Mouse (Mus musculus): ENCODE results near the gene Sebox. TPM values are rescaled to one million over a fixed set of nuclear protein-coding genes. Genes with fewer than 3 reads are reported as not detected.
A peak's percentile ranks its signal among the peaks of the same experiment; 100 is the strongest.

The Sebox gene
- polyA plus RNA-seq (2015; fragmentation: Nextera tagmentation; extraction: Ambion mirVana), result 0.11 and 0.20 TPM in 2 replicates

DNA sequence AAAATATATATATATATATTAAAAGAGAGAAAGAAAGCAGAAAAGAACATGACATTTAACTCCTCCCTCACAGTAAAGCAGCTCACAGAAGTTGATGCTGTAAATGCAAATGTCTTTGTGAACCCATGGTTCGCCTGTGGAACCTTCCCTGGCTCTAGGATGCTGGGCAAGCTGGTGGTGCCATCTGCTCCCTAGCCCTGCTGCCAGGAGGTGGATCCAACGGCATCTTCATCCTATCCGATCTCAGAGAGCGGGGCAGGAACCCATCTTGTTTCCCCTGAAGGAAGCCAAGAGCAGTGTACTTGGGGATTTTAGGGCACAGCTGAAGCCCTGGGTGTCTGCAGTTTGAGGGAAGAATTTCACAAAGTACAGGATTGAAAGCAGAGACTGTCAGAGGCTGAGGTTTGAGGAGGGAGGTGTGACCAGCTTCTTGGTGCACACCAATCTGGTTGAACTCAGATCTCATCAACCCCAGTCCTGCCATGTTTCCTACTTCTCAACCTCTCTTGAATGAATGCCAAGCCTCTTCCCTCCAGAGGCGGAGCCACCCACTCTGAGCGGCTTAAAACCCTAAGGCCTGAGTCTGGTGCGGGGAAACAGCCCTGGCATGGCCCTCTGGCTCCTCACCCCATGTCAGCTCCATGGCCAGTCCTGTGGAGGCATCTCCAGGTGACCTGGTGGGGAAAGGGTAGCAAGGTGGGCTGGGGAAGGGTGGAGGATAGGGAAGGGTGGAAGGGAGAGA is at the start of gene Sebox:
Gene Sebox, plus strand, starts transcription at position 539 of the 742 bp plus-strand sequence.
- Histone ChIP-seq H3K9me3 (ENCODE audit: control insufficient read depth, low read length) (no peaks in the 10 kb centered on the region), H3K27ac (ENCODE audit: low read depth, low read length) (no peak within 1 kb of the TSS), H3K36me3 (ENCODE audit: control insufficient read depth, insufficient read depth, low read length) (peaks cover 15% of the 10 kb centered on the region; the same call in 1 of the 2 replicates), H3K4me3 (ENCODE audit: low read length) (no peak within 1 kb of the TSS), H3K9ac (ENCODE audit: low read depth, low read length) (no peak within 1 kb of the TSS; the same call in 1 of the 2 replicates), H3K4me1 (ENCODE audit: control insufficient read depth, insufficient read depth, low read depth, low read length) (peaks cover under 1% of the 10 kb centered on the region; the same call in 1 of the 2 replicates), H3K4me2 (ENCODE audit: low read length) (no peak within 1 kb of the TSS), H3K27me3 (replicated peaks; ENCODE audit: control insufficient read depth, insufficient read depth, low read length) (peaks cover 3% of the 10 kb centered on the region; the same call in 1 of the 2 replicates)
- 65% methylated on average over 7 of the region's 7 CpGs for WGBS
- no peak for ATAC-seq

DNA sequence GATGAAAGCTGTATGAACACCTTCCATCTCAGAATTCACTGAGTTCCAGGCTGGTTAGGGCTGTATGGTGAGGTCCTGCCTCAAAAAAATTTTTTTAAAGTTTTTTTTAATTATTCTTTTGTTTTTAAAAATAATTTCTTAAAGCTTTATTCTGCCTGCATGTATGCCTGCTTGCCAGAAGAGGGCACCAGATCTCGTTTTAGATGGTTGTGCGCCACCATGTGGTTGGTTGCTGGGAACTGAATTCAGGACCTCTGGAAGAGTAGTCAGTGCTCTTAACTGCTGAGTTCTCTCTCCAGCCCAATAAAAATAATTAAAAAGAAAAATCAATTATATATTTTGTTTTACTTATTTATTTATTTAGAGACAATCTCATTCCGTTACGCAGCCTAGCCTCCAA is 49.6 kb upstream of the Sebox start:
- ATAC-seq, result no peak
- no peak overlapping the region for H3K9ac ChIP-seq (ENCODE audit: low read depth, low read length)

DNA sequence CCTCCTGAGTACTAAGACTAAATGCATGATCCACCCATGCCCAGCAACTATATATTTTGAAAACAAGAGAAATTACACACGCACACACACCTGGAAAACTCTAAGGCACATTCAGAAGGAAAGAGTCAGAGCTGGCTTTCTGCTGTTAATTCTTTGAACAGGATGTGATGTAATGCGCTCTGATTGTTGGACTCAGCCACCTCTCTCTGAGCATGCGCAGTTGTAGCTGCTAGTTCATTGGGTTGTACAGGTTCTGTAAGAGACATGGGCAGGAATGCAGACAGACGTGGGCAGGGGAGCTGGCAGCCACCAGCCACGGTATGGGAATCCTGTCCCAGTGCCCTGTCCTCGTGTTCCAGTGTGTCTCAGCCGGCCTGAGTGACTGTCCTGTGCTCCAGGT is 49.0 kb upstream of the Sebox start:
- H3K27ac ChIP-seq (ENCODE audit: low read depth, low read length), result no peak overlapping the region
- no peak overlapping the region for H3K4me3 ChIP-seq (ENCODE audit: low read length)
- H3K4me2 ChIP-seq (ENCODE audit: low read length), result no peak overlapping the region
- H3K27me3 ChIP-seq (replicated peaks; ENCODE audit: control insufficient read depth, insufficient read depth, low read length), result no peaks in the 10 kb centered on the region
- no peaks in the 10 kb centered on the region for H3K4me1 ChIP-seq (ENCODE audit: control insufficient read depth, insufficient read depth, low read depth, low read length)
- ATAC-seq, result no peak
- no peak overlapping the region for H3K9ac ChIP-seq (ENCODE audit: low read depth, low read length)
- H3K9me3 ChIP-seq (ENCODE audit: control insufficient read depth, low read length), result no peaks in the 10 kb centered on the region
- H3K36me3 ChIP-seq (ENCODE audit: control insufficient read depth, insufficient read depth, low read length), result no peaks in the 10 kb centered on the region
- WGBS, result 68% methylated on average over 7 of the region's 7 CpGs

More for the DNA sequence above, 49.6 kb upstream of the Sebox start:
- Histone ChIP-seq H3K27me3 (replicated peaks; ENCODE audit: control insufficient read depth, insufficient read depth, low read length) (no peaks in the 10 kb centered on the region), H3K4me2 (ENCODE audit: low read length) (no peak overlapping the region), H3K27ac (ENCODE audit: low read depth, low read length) (no peak overlapping the region), H3K4me1 (ENCODE audit: control insufficient read depth, insufficient read depth, low read depth, low read length) (no peaks in the 10 kb centered on the region), H3K36me3 (ENCODE audit: control insufficient read depth, insufficient read depth, low read length) (no peaks in the 10 kb centered on the region), H3K4me3 (ENCODE audit: low read length) (no peak overlapping the region), H3K9me3 (ENCODE audit: control insufficient read depth, low read length) (no peaks in the 10 kb centered on the region)
- 4% methylated on average over 4 of the region's 4 CpGs for WGBS

DNA sequence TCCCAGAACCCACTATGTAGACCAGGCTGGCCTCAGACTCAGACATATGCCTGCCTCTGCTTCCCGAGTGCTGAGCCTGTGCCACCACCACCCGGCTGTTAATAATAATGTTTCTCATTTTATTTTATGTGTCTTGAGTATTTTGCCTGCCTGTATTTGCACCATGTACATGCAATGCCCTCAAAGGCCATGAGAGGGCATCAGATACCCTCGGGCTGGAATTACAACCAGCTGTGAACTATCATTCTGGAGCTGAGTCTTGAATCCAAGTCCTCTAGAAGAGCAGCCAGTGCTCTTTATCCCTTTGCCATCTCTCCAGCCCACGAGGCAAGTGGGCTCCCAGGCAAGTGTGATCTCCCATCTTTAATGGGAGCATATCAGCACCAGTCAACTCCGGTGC is 47.9 kb upstream of the Sebox start:
- no peaks in the 10 kb centered on the region for H3K9me3 ChIP-seq (ENCODE audit: control insufficient read depth, low read length)
- ATAC-seq, result no peak
- 43% methylated on average over 5 of the region's 5 CpGs for WGBS

DNA sequence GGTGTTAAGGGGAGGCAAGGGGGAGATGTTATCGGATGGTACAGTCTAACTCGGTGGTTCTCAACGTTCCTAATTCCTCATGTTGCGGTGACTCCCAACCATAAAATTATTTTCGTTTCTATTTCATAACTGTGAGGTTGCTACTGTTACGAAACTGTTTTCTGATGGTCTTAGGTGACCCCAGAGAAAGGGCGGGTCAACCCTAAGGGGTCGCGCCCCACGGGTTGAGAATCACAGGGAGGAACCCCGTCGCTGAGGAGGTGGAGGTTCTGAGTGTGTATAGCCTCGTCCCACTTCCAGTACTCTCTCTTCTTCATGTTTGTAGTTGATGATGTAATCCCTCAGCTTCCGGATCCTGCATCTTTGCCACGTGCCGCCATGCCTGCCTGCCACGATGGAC is 44.5 kb upstream of the Sebox start:
- no peak for ATAC-seq

More for the DNA sequence above, 47.9 kb upstream of the Sebox start:
- Histone ChIP-seq H3K4me3 (ENCODE audit: low read length) (no peak overlapping the region), H3K4me1 (ENCODE audit: control insufficient read depth, insufficient read depth, low read depth, low read length) (no peaks in the 10 kb centered on the region), H3K36me3 (ENCODE audit: control insufficient read depth, insufficient read depth, low read length) (no peaks in the 10 kb centered on the region), H3K9ac (ENCODE audit: low read depth, low read length) (no peak overlapping the region), H3K4me2 (ENCODE audit: low read length) (no peak overlapping the region), H3K27ac (ENCODE audit: low read depth, low read length) (no peak overlapping the region), H3K27me3 (replicated peaks; ENCODE audit: control insufficient read depth, insufficient read depth, low read length) (no peaks in the 10 kb centered on the region)

DNA sequence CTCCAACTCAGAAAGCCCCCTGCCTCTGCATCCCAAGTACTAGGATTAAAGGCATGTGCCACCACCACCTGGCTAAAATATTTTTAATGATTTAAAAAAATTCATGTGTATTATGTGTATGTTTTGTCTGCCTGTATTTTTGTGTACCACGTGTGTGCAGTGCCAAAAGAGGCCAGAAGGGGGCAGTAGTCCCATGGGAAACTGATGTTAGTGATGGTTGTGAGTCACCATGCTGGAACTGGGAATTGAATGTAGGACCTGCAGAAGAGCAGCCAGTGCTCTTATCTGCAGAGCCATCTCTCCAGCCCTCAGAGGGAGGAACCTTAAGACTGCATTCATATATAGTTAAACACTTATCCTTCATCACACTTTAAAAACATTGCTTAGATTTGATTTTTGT is 41.4 kb upstream of the Sebox start:
- Histone ChIP-seq H3K9me3 (ENCODE audit: control insufficient read depth, low read length) (no peaks in the 10 kb centered on the region), H3K27me3 (replicated peaks; ENCODE audit: control insufficient read depth, insufficient read depth, low read length) (no peaks in the 10 kb centered on the region), H3K27ac (ENCODE audit: low read depth, low read length) (no peak overlapping the region), H3K4me1 (ENCODE audit: control insufficient read depth, insufficient read depth, low read depth, low read length) (peaks cover 16% of the 10 kb centered on the region), H3K4me2 (ENCODE audit: low read length) (no peak overlapping the region), H3K9ac (ENCODE audit: low read depth, low read length) (no peak overlapping the region), H3K36me3 (ENCODE audit: control insufficient read depth, insufficient read depth, low read length) (no peaks in the 10 kb centered on the region), H3K4me3 (ENCODE audit: low read length) (no peak overlapping the region)
- WGBS, result 67% methylated on average over 1 of the region's 1 CpGs
- no peak for ATAC-seq

More for the DNA sequence above, 44.5 kb upstream of the Sebox start:
- H3K4me2 ChIP-seq (ENCODE audit: low read length), result no peak overlapping the region
- H3K9me3 ChIP-seq (ENCODE audit: control insufficient read depth, low read length), result no peaks in the 10 kb centered on the region
- H3K27ac ChIP-seq (ENCODE audit: low read depth, low read length), result no peak overlapping the region
- H3K27me3 ChIP-seq (replicated peaks; ENCODE audit: control insufficient read depth, insufficient read depth, low read length), result no peaks in the 10 kb centered on the region
- H3K4me3 ChIP-seq (ENCODE audit: low read length), result no peak overlapping the region
- no peak overlapping the region for H3K9ac ChIP-seq (ENCODE audit: low read depth, low read length)
- no peaks in the 10 kb centered on the region for H3K36me3 ChIP-seq (ENCODE audit: control insufficient read depth, insufficient read depth, low read length)
- 87% methylated on average over 17 of the region's 17 CpGs for WGBS
- H3K4me1 ChIP-seq (ENCODE audit: control insufficient read depth, insufficient read depth, low read depth, low read length), result no peaks in the 10 kb centered on the region

DNA sequence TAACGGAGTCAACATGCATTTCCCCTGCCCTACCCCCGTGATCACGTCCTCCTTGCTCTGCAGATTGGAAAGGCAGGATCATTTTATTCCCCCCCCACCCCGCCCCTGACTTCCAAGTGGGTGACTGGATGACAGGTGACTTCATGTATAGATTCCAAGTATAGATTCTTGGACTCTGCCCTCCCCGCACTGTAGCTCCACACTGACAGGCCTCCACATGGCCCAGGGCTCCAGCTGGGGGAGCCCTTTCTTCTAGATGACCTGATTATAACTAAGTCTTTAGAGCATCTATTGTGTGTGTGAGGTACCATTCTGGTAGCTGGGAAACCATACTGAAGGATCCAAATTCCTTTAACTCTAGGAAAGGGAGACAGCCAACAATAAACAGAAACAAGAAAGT is 40.6 kb upstream of the Sebox start:
- WGBS, result 86% methylated on average over 5 of the region's 5 CpGs
- no peak overlapping the region for H3K27ac ChIP-seq (ENCODE audit: low read depth, low read length)
- ATAC-seq, result no peak
- H3K4me1 ChIP-seq (ENCODE audit: control insufficient read depth, insufficient read depth, low read depth, low read length), result peaks cover 16% of the 10 kb centered on the region
- H3K4me3 ChIP-seq (ENCODE audit: low read length), result no peak overlapping the region
- H3K4me2 ChIP-seq (ENCODE audit: low read length), result no peak overlapping the region
- H3K9me3 ChIP-seq (ENCODE audit: control insufficient read depth, low read length), result no peaks in the 10 kb centered on the region
- no peak overlapping the region for H3K9ac ChIP-seq (ENCODE audit: low read depth, low read length)
- no peaks in the 10 kb centered on the region for H3K36me3 ChIP-seq (ENCODE audit: control insufficient read depth, insufficient read depth, low read length)
- H3K27me3 ChIP-seq (replicated peaks; ENCODE audit: control insufficient read depth, insufficient read depth, low read length), result no peaks in the 10 kb centered on the region

DNA sequence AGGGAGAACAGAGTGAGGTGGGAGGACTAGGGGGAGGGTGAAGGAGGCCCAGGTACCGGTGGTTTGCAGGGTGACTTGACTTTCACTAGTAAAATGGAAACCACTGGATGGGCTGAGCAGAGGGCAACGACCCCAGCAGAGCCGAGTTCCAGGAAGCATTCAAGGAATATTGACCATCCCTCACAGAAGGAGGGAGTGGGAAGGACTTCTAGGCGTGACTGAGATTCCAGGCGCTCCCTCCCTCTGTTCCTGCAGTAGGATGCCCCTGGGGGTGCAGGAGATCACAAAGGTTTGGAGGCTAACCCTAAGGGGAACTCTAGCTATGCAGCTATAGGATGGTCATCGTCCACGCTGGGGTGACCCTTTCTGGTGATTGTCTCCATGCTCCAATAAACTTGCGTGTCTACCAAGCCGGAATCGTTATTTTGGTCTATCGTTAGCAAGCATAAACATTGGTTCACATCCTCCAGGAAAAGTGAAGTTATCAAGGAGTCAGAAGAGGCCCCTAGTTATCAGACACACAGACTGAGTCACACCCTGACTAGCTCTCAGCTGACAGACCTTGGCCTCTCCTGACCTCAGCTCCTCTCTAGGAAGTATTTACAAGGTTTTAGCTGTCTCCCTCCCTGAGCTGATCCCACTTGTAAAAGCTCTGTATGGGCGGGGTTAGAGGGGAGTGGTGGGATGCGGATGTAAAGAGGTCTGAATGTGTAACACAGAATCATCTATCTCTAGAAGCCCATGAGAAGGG is 39.8 kb upstream of the Sebox start:
- H3K9me3 ChIP-seq (ENCODE audit: control insufficient read depth, low read length), result no peaks in the 10 kb centered on the region
- ATAC-seq, result no peak
- WGBS, result 75% methylated on average over 13 of the region's 13 CpGs
- no peaks in the 10 kb centered on the region for H3K27me3 ChIP-seq (replicated peaks; ENCODE audit: control insufficient read depth, insufficient read depth, low read length)
- H3K4me3 ChIP-seq (ENCODE audit: low read length), result no peak overlapping the region
- H3K4me1 ChIP-seq (ENCODE audit: control insufficient read depth, insufficient read depth, low read depth, low read length), result peaks cover 16% of the 10 kb centered on the region
- H3K36me3 ChIP-seq (ENCODE audit: control insufficient read depth, insufficient read depth, low read length), result no peaks in the 10 kb centered on the region
- no peak overlapping the region for H3K27ac ChIP-seq (ENCODE audit: low read depth, low read length)
- H3K9ac ChIP-seq (ENCODE audit: low read depth, low read length), result no peak overlapping the region
- H3K4me2 ChIP-seq (ENCODE audit: low read length), result no peak overlapping the region

DNA sequence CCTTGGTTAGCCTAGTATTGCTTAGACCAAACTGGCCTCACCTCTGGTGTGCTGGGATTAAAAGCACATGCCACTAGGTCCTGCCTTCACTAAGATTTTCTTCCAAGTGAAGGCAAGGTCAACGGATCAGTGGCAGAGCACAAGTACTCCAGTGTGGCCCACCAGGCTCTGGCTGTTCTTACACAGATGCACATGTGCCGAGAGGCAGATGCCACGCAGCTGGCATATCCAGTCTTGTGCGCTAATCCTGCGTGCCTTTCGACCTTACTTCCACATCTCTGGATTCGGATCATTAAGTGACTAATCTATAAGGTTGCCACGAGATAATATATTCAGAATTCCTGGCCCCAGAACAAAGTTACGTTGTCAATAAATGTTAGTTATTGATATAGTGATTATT is 38.1 kb upstream of the Sebox start:
- peak overlapping the region; percentile 87 for H3K9ac ChIP-seq (ENCODE audit: low read depth, low read length)
- H3K4me2 ChIP-seq (ENCODE audit: low read length), result peak overlapping the region; percentile 86
- WGBS, result 19% methylated on average over 9 of the region's 9 CpGs
- peak overlapping the region; percentile 74 for H3K4me3 ChIP-seq (ENCODE audit: low read length)
- no peaks in the 10 kb centered on the region for H3K36me3 ChIP-seq (ENCODE audit: control insufficient read depth, insufficient read depth, low read length)
- H3K9me3 ChIP-seq (ENCODE audit: control insufficient read depth, low read length), result no peaks in the 10 kb centered on the region
- ATAC-seq, result no peak
- H3K27ac ChIP-seq (ENCODE audit: low read depth, low read length), result no peak overlapping the region; the same call in 1 of the 2 replicates
- H3K27me3 ChIP-seq (replicated peaks; ENCODE audit: control insufficient read depth, insufficient read depth, low read length), result no peaks in the 10 kb centered on the region
- peaks cover 16% of the 10 kb centered on the region for H3K4me1 ChIP-seq (ENCODE audit: control insufficient read depth, insufficient read depth, low read depth, low read length)

Measured in hindbrain, embryonic 16.5 days (tissue).